Mouse (Mus musculus) liver, embryonic 13.5 days (tissue): Measurements from ENCODE around the gene 0610012G03Rik. TPM values are rescaled to one million over a fixed set of nuclear protein-coding genes. Genes with fewer than 3 reads are reported as not detected.
A peak's percentile ranks its signal among the peaks of the same experiment; 100 is the strongest.

Source experiments
- ATAC-seq: fragments of 200-750 bp; cut with Nextera tagmentation; 2 replicates; pipeline ENCODE4 v1.8.0; 2017; ENCODE audit warnings: low read depth, mild to moderate bottlenecking, moderate number of reproducible peaks, moderate library complexity
- DNase-seq: peaks from one replicate; pipeline ENCODE4 v3.0.0; 2022
- H3K27ac ChIP-seq: fragments of 300-500 bp; sonication (generic); 2 replicates; pipeline ENCODE4 v1.5.1; 2015; ENCODE audit warnings: moderate library complexity, mild to moderate bottlenecking, inconsistent platforms
- H3K27me3 ChIP-seq: fragments of 300-500 bp; sonication (generic); 2 replicates; pipeline ENCODE4 v1.6.1; 2015; ENCODE audit warnings: mild to moderate bottlenecking, inconsistent platforms
- H3K36me3 ChIP-seq: fragments of 300-500 bp; sonication (generic); 2 replicates; pipeline ENCODE4 v1.6.1; 2015; ENCODE audit warnings: mild to moderate bottlenecking, inconsistent platforms
- H3K4me1 ChIP-seq: fragments of 300-500 bp; sonication (generic); replicated peaks from 2 replicates; pipeline ENCODE4 v1.6.1; 2015; ENCODE audit warnings: inconsistent platforms
- H3K4me2 ChIP-seq: fragments of 300-500 bp; sonication (generic); 2 replicates; pipeline ENCODE4 v1.6.1; 2015; ENCODE audit warnings: inconsistent platforms, mild to moderate bottlenecking, moderate library complexity
- H3K4me3 ChIP-seq: fragments of 300-500 bp; sonication (generic); replicated peaks from 2 replicates; pipeline ENCODE4 v1.5.1; 2015; ENCODE audit warnings: mild to moderate bottlenecking, inconsistent platforms
- H3K9ac ChIP-seq: fragments of 300-500 bp; sonication (generic); 2 replicates; pipeline ENCODE4 v1.6.1; 2015; ENCODE audit warnings: mild to moderate bottlenecking, inconsistent platforms
- H3K9me3 ChIP-seq: fragments of 300-500 bp; sonication (generic); replicated peaks from 2 replicates; pipeline ENCODE4 v1.6.1; 2016; ENCODE audit warnings: inconsistent platforms
- WGBS: fragments of 180-500 bp; shearing (Covaris S2); methylation state at CpG from one replicate; pipeline ENCODE4 v1.1.7; 2015; ENCODE audit not compliant: insufficient replicate concordance; 5-methylcytosine and 5-hydroxymethylcytosine counted together
- microRNA-seq: library from miRNA; unstranded; fragments of <30 nt; microRNA quantifications from one replicate; pipeline ENCODE4, GENCODE M21; 2016
- polyA plus RNA-seq: library from polyadenylated mRNA; unstranded; fragments of >200 nt; fragmentation: Nextera tagmentation; extraction: Ambion mirVana; gene quantifications from 2 replicates; pipeline ENCODE4 v1.2.1, GENCODE M21; 2015

The 0610012G03Rik gene
- polyA plus RNA-seq, 1 experiment from 2014 or later, result 49.1 TPM

- H3K27me3 ChIP-seq, result peaks cover 10% of the 10 kb centered on the region; the same call in 1 of the 2 replicates
- H3K9ac ChIP-seq, result no peak overlapping the region
- no peak overlapping the region for H3K27ac ChIP-seq
- H3K4me2 ChIP-seq, result peak overlapping the region; percentile 48
- peak overlapping the region; percentile 13; the same call in 1 of the 2 replicates for H3K4me3 ChIP-seq
- DNase-seq, result no peak
- ATAC-seq, result no peak
- no peaks in the 10 kb centered on the region for H3K36me3 ChIP-seq
- peaks cover 17% of the 10 kb centered on the region for H3K4me1 ChIP-seq
- WGBS, result 31% methylated on average over 20 of the region's 20 CpGs
- no peaks in the 10 kb centered on the region for H3K9me3 ChIP-seq
These were observed 42.1 kb downstream of the 0610012G03Rik start for GRCm38 (mm10) chr16:31905891-31906825.

GRCm38 (mm10) chr16:31905331-31905730, 43.0 kb downstream of the 0610012G03Rik start:
- H3K9me3 ChIP-seq, result no peaks in the 10 kb centered on the region
- no peak overlapping the region for H3K4me2 ChIP-seq
- no peak overlapping the region for H3K4me3 ChIP-seq
- H3K27ac ChIP-seq, result no peak overlapping the region
- peaks cover 7% of the 10 kb centered on the region; the same call in 1 of the 2 replicates for H3K27me3 ChIP-seq
- 49% methylated on average over 4 of the region's 4 CpGs for WGBS
- H3K9ac ChIP-seq, result no peak overlapping the region
- ATAC-seq (no peak), DNase-seq (peak; percentile 15)
- H3K36me3 ChIP-seq, result no peaks in the 10 kb centered on the region
- H3K4me1 ChIP-seq, result peaks cover 15% of the 10 kb centered on the region

GRCm38 (mm10) chr16:31903239-31903638, 45.1 kb downstream of the 0610012G03Rik start:
- DNase-seq (no peak), ATAC-seq (no peak)
- Histone ChIP-seq H3K4me1 (peaks cover 13% of the 10 kb centered on the region), H3K27me3 (peaks cover 7% of the 10 kb centered on the region; the same call in 1 of the 2 replicates), H3K9me3 (no peaks in the 10 kb centered on the region), H3K4me2 (no peak overlapping the region), H3K4me3 (no peak overlapping the region), H3K27ac (no peak overlapping the region), H3K36me3 (no peaks in the 10 kb centered on the region), H3K9ac (no peak overlapping the region)
- 70% methylated on average over 8 of the region's 8 CpGs for WGBS

GRCm38 (mm10) chr16:31901886-31902285, 46.4 kb downstream of the 0610012G03Rik start:
- no peak overlapping the region for H3K4me3 ChIP-seq
- peaks cover 7% of the 10 kb centered on the region; the same call in 1 of the 2 replicates for H3K27me3 ChIP-seq
- WGBS, result 70% methylated on average over 1 of the region's 1 CpGs
- no peak for ATAC-seq
- H3K4me2 ChIP-seq, result no peak overlapping the region
- no peak overlapping the region for H3K9ac ChIP-seq
- no peaks in the 10 kb centered on the region for H3K9me3 ChIP-seq
- no peak overlapping the region for H3K27ac ChIP-seq
- no peaks in the 10 kb centered on the region for H3K36me3 ChIP-seq
- H3K4me1 ChIP-seq, result peaks cover 19% of the 10 kb centered on the region
- no peak for DNase-seq

GRCm38 (mm10) chr16:31898546-31899326, 49.6 kb downstream of the 0610012G03Rik start:
- no peak overlapping the region for H3K4me2 ChIP-seq
- no peaks in the 10 kb centered on the region for H3K9me3 ChIP-seq
- H3K4me1 ChIP-seq, result peaks cover 7% of the 10 kb centered on the region; the same call in 1 of the 2 replicates
- ATAC-seq (no peak), DNase-seq (no peak)
- H3K27me3 ChIP-seq, result no peaks in the 10 kb centered on the region
- no peaks in the 10 kb centered on the region for H3K36me3 ChIP-seq
- H3K4me3 ChIP-seq, result no peak overlapping the region
- no peak overlapping the region for H3K27ac ChIP-seq
- no peak overlapping the region for H3K9ac ChIP-seq
- WGBS, result 77% methylated on average over 18 of the region's 18 CpGs

Small RNA genes within 50 kb of the gene (microRNA-seq; reads per million reads assigned to microRNA genes)
- not detected for gene Gm26269

Other genes with a start within 250 kb of the 0610012G03Rik start
- 0.07 and 0.10 TPM in 2 replicates for gene Meltf, start 69.7 kb downstream of the 0610012G03Rik start, polyA plus RNA-seq
- 0.38 TPM in 1 of 2 replicates, not detected in the other for gene Pigz, start 14.6 kb downstream of the 0610012G03Rik start, polyA plus RNA-seq
- gene Ncbp2, start within 50 bp of the 0610012G03Rik start, polyA plus RNA-seq, result 39.6 and 48.3 TPM in 2 replicates
- 6.4 and 7.9 TPM in 2 replicates for gene Senp5, start 54.8 kb upstream of the 0610012G03Rik start, polyA plus RNA-seq
- gene Pak2, start 130.8 kb upstream of the 0610012G03Rik start, polyA plus RNA-seq, result 10.7 and 14.6 TPM in 2 replicates
- gene Pigx, start 151.2 kb upstream of the 0610012G03Rik start, polyA plus RNA-seq, result 29.2 and 29.5 TPM in 2 replicates
- 6.2 and 8.0 TPM in 2 replicates for gene Cep19, start 151.3 kb upstream of the 0610012G03Rik start, polyA plus RNA-seq
- gene Nrros, start 217.1 kb upstream of the 0610012G03Rik start, polyA plus RNA-seq, result 22.6 and 23.9 TPM in 2 replicates
- 1.3 and 1.5 TPM in 2 replicates for gene Bex6, start 231.3 kb upstream of the 0610012G03Rik start, polyA plus RNA-seq